Mouse (Mus musculus) liver, embryonic 14 days (tissue): ENCODE data around the gene Sinhcaf. TPM values are rescaled to one million over a fixed set of nuclear protein-coding genes. Genes with fewer than 3 reads are reported as not detected.

Experiments used
- polyA plus RNA-seq: library from polyadenylated mRNA; depleted of rRNA; stranded (reverse); fragments of >200 nt; gene quantifications from 2 replicates; pipeline ENCODE4 v1.2.3, GENCODE M21; 2012; rRNA removed

Gene Sinhcaf
- 8.3 and 10.4 TPM in 2 replicates for polyA plus RNA-seq

GRCm38 (mm10) chr6:148946409-148946742 lies at the start of gene Sinhcaf:
Gene Sinhcaf (minus strand): TSS chr6:148946467.

GRCm38 (mm10) chr6:148895773-148896506 lies 50.3 kb downstream of the Sinhcaf start, which contains the start of gene Caprin2:
Gene Caprin2 (minus strand): TSS chr6:148896237.

Other genes starting within 250 kb of the Sinhcaf start
- 4.7 and 5.7 TPM in 2 replicates for gene Ipo8, start 115.0 kb downstream of the Sinhcaf start, polyA plus RNA-seq
- gene Caprin2, start 50.2 kb downstream of the Sinhcaf start, polyA plus RNA-seq = 7.6 and 8.0 TPM in 2 replicates
- gene Dennd5b, start 155.2 kb upstream of the Sinhcaf start, polyA plus RNA-seq = 2.1 and 2.6 TPM in 2 replicates
- not detected in 2 replicates for gene Gm10203, start 183.7 kb upstream of the Sinhcaf start, polyA plus RNA-seq
- gene Etfbkmt, start 193.4 kb upstream of the Sinhcaf start, polyA plus RNA-seq = 7.9 and 8.9 TPM in 2 replicates
- 3.1 and 3.6 TPM in 2 replicates for gene Amn1, start 242.2 kb upstream of the Sinhcaf start, polyA plus RNA-seq